Mouse (Mus musculus) CD4-positive helper T cell, adult 2 months (primary cell): ENCODE results near the gene Gm3604.
"Not testable (repeated sequence)": the region's sequence is repeated elsewhere in the genome, so short reads cannot be mapped to it uniquely, and the experiment has no call there.

Experiments used
- DNase-seq: peaks from one replicate; pipeline ENCODE4 v3.0.0-alpha.2; 2012; ENCODE audit warnings: low read depth, missing footprints, low spot score

Gene Gm3604

GRCm38 (mm10) chr13:62382952-62383351 lies at the start of gene Gm3604:
Gene Gm3604, minus strand, starts transcription at chr13:62383177.
- peak; percentile 81 for DNase-seq

GRCm38 (mm10) chr13:62399206-62399605 lies 16.2 kb upstream of the Gm3604 start:
- DNase-seq = not testable (repeated sequence)

- peak; percentile 3 for DNase-seq
Observed at GRCm38 (mm10) chr13:62390076-62390620, 7.2 kb upstream of the Gm3604 start.

GRCm38 (mm10) chr13:62331786-62332185 lies 51.2 kb downstream of the Gm3604 start:
- no peak for DNase-seq

- DNase-seq = no peak
Observed at GRCm38 (mm10) chr13:62331381-62331780, 51.6 kb downstream of the Gm3604 start.
